Mouse (Mus musculus) large intestine, adult 2 months (tissue): ENCODE measurements at regions not wholly inside any gene's neighbourhood (a gene's known extent, or its start where the extent isn't known, plus 50 kb on each side); places are given as distances from the start of the nearest gene placed in this dataset.

Experiments used
- DNase-seq: peaks from one replicate; pipeline ENCODE4 v3.0.0-alpha.2; 2012; ENCODE audit warnings: low read depth, low spot score
- WGBS: fragments of 180-500 bp; shearing (Covaris S2); methylation state at CpG from one replicate; pipeline ENCODE4 v1.1.7; 2018; 5-methylcytosine and 5-hydroxymethylcytosine counted together

GRCm38 (mm10) chr13:115171347-115172062 is 69.7 kb upstream of the Itga1 start:
- 54% methylated on average over 7 of the region's 7 CpGs for WGBS
- DNase-seq = no peak

- WGBS = 72% methylated on average over 3 of the region's 3 CpGs
- no peak for DNase-seq
Measured at GRCm38 (mm10) chr13:115165981-115166380, 64.2 kb upstream of the Itga1 start.

- 47% methylated on average over 4 of the region's 4 CpGs for WGBS
Measured at GRCm38 (mm10) chr13:115162689-115163413, 61.1 kb upstream of the Itga1 start.

GRCm38 (mm10) chr13:115159386-115159785 is 57.6 kb upstream of the Itga1 start:
- DNase-seq = no peak
- WGBS = 66% methylated on average over 4 of the region's 4 CpGs

More at GRCm38 (mm10) chr13:115162689-115163413, 61.1 kb upstream of the Itga1 start:
- DNase-seq = no peak
